Mouse (Mus musculus) limb, embryonic 11.5 days (tissue): Measurements from ENCODE around the gene Wscd2. TPM values are rescaled to one million over a fixed set of nuclear protein-coding genes. Genes with fewer than 3 reads are reported as not detected.
A peak's percentile ranks its signal among the peaks of the same experiment; 100 is the strongest.

ENCODE experiments used
- ATAC-seq: fragments of 200-750 bp; cut with Nextera tagmentation; 2 replicates; pipeline ENCODE4 v1.8.0; 2017; ENCODE audit warnings: low read depth; ENCODE audit not compliant: insufficient number of reproducible peaks, low FRiP score, low TSS enrichment
- DNase-seq: peaks from one replicate; pipeline ENCODE4 v3.0.0-alpha.2; 2015; ENCODE audit warnings: low spot score
- H3K27ac ChIP-seq: fragments of 300-500 bp; sonication (generic); replicated peaks from 2 replicates; pipeline ENCODE4 v1.5.1; 2014; ENCODE audit warnings: low read depth, mild to moderate bottlenecking, low read length
- H3K27me3 ChIP-seq: fragments of 300-500 bp; sonication (generic); 2 replicates; pipeline ENCODE4 v1.6.1; 2014; ENCODE audit warnings: mild to moderate bottlenecking, low read length, mixed read lengths; ENCODE audit not compliant: control insufficient read depth, insufficient read depth
- H3K36me3 ChIP-seq: fragments of 300-500 bp; sonication (generic); 2 replicates; pipeline ENCODE4 v1.6.1; 2014; ENCODE audit warnings: mild to moderate bottlenecking, low read length, moderate library complexity, mixed read lengths; ENCODE audit not compliant: control insufficient read depth, insufficient read depth
- H3K4me1 ChIP-seq: fragments of 300-500 bp; sonication (generic); 2 replicates; pipeline ENCODE4 v1.6.1; 2014; ENCODE audit warnings: low read length, mixed read lengths; ENCODE audit not compliant: control insufficient read depth, insufficient read depth
- H3K4me2 ChIP-seq: fragments of 300-500 bp; sonication (generic); 2 replicates; pipeline ENCODE4 v1.6.1; 2014; ENCODE audit warnings: low read depth, mild to moderate bottlenecking, moderate library complexity; ENCODE audit not compliant: severe bottlenecking
- H3K4me3 ChIP-seq: fragments of 300-500 bp; sonication (generic); 2 replicates; pipeline ENCODE4 v1.5.1; 2014; ENCODE audit warnings: low read depth, low read length
- H3K9ac ChIP-seq: fragments of 300-500 bp; sonication (generic); 2 replicates; pipeline ENCODE4 v1.6.1; 2014; ENCODE audit warnings: mild to moderate bottlenecking, low read length
- H3K9me3 ChIP-seq: fragments of 300-500 bp; sonication (generic); 2 replicates; pipeline ENCODE4 v1.6.1; 2016; ENCODE audit warnings: low read length; ENCODE audit not compliant: control insufficient read depth
- WGBS: fragments of 180-500 bp; shearing (Covaris S2); extraction: QIAGEN DNeasy Blood & Tissue Kit; methylation state at CpG from one replicate; pipeline ENCODE4 v1.1.7; 2014; 5-methylcytosine and 5-hydroxymethylcytosine counted together
- polyA plus RNA-seq: library from polyadenylated mRNA; unstranded; fragments of >200 nt; fragmentation: Nextera tagmentation; extraction: Ambion mirVana; gene quantifications from 2 replicates; pipeline ENCODE4 v1.2.1, GENCODE M21; 2014

The Wscd2 gene
- polyA plus RNA-seq, 1 experiment from 2014 or later: 2.0 TPM

GRCm38 (mm10) chr5:113618716-113619115, 128.6 kb downstream of the Wscd2 start:
- WGBS: 90% methylated on average over 4 of the region's 4 CpGs

GRCm38 (mm10) chr5:113619151-113619550, 129.0 kb downstream of the Wscd2 start:
- Histone ChIP-seq H3K27me3 (no peaks in the 10 kb centered on the region), H3K4me3 (no peak overlapping the region), H3K9me3 (no peaks in the 10 kb centered on the region), H3K27ac (no peak overlapping the region), H3K4me1 (peaks cover 5% of the 10 kb centered on the region), H3K36me3 (no peaks in the 10 kb centered on the region), H3K4me2 (no peak overlapping the region), H3K9ac (no peak overlapping the region)
- 78% methylated on average over 1 of the region's 1 CpGs for WGBS
- no peak for DNase-seq
- no peak for ATAC-seq

More at GRCm38 (mm10) chr5:113618716-113619115, 128.6 kb downstream of the Wscd2 start:
- Histone ChIP-seq H3K4me3 (no peak overlapping the region), H3K27ac (no peak overlapping the region), H3K9ac (no peak overlapping the region), H3K4me2 (no peak overlapping the region), H3K9me3 (no peaks in the 10 kb centered on the region), H3K36me3 (no peaks in the 10 kb centered on the region), H3K4me1 (peaks cover 5% of the 10 kb centered on the region), H3K27me3 (no peaks in the 10 kb centered on the region)
- ATAC-seq: no peak
- no peak for DNase-seq

GRCm38 (mm10) chr5:113620130-113620716, 130.1 kb downstream of the Wscd2 start:
- DNase-seq (no peak), ATAC-seq (no peak)
- H3K9ac ChIP-seq: no peak overlapping the region
- H3K27ac ChIP-seq: no peak overlapping the region
- no peak overlapping the region for H3K4me2 ChIP-seq
- peaks cover 5% of the 10 kb centered on the region for H3K4me1 ChIP-seq
- H3K4me3 ChIP-seq: no peak overlapping the region
- no peaks in the 10 kb centered on the region for H3K9me3 ChIP-seq
- 72% methylated on average over 16 of the region's 16 CpGs for WGBS
- no peaks in the 10 kb centered on the region for H3K36me3 ChIP-seq
- H3K27me3 ChIP-seq: no peaks in the 10 kb centered on the region

- peaks cover 5% of the 10 kb centered on the region for H3K4me1 ChIP-seq
- H3K27ac ChIP-seq: no peak overlapping the region
- 66% methylated on average over 7 of the region's 7 CpGs for WGBS
- H3K36me3 ChIP-seq: no peaks in the 10 kb centered on the region
- no peak overlapping the region for H3K4me3 ChIP-seq
- H3K4me2 ChIP-seq: no peak overlapping the region
- no peak overlapping the region for H3K9ac ChIP-seq
- ATAC-seq (no peak), DNase-seq (no peak)
- no peaks in the 10 kb centered on the region for H3K9me3 ChIP-seq
- no peaks in the 10 kb centered on the region for H3K27me3 ChIP-seq
Observed at GRCm38 (mm10) chr5:113620999-113621398, 130.9 kb downstream of the Wscd2 start.

- Histone ChIP-seq H3K27me3 (no peaks in the 10 kb centered on the region), H3K36me3 (no peaks in the 10 kb centered on the region), H3K4me1 (peaks cover 24% of the 10 kb centered on the region), H3K4me2 (no peak overlapping the region), H3K27ac (no peak overlapping the region), H3K9me3 (no peaks in the 10 kb centered on the region), H3K9ac (no peak overlapping the region), H3K4me3 (no peak overlapping the region)
- no peak for ATAC-seq
- DNase-seq: no peak
- WGBS: 37% methylated on average over 1 of the region's 2 CpGs
Observed at GRCm38 (mm10) chr5:113623052-113623451, 132.9 kb downstream of the Wscd2 start.

- Histone ChIP-seq H3K4me2 (no peak overlapping the region), H3K27me3 (no peaks in the 10 kb centered on the region), H3K36me3 (no peaks in the 10 kb centered on the region), H3K27ac (no peak overlapping the region), H3K9ac (no peak overlapping the region), H3K4me3 (no peak overlapping the region), H3K9me3 (no peaks in the 10 kb centered on the region), H3K4me1 (peaks cover 29% of the 10 kb centered on the region)
- WGBS: 79% methylated on average over 4 of the region's 4 CpGs
- ATAC-seq (no peak), DNase-seq (no peak)
Observed at GRCm38 (mm10) chr5:113625068-113625467, 134.9 kb downstream of the Wscd2 start.

- H3K27ac ChIP-seq: 0 out of 2 replicates have a peak overlapping the region, but pooled peaks have one; percentile 2
- ATAC-seq (no peak), DNase-seq (peak; percentile 54)
- no peak overlapping the region for H3K4me3 ChIP-seq
- no peak overlapping the region for H3K4me2 ChIP-seq
- H3K36me3 ChIP-seq: no peaks in the 10 kb centered on the region
- no peaks in the 10 kb centered on the region for H3K9me3 ChIP-seq
- no peak overlapping the region for H3K9ac ChIP-seq
- peaks cover 37% of the 10 kb centered on the region for H3K4me1 ChIP-seq
- H3K27me3 ChIP-seq: no peaks in the 10 kb centered on the region
- 43% methylated on average over 8 of the region's 8 CpGs for WGBS
Observed at GRCm38 (mm10) chr5:113626352-113626751, 136.2 kb downstream of the Wscd2 start.

- H3K4me2 ChIP-seq: no peak overlapping the region
- no peaks in the 10 kb centered on the region for H3K9me3 ChIP-seq
- H3K36me3 ChIP-seq: no peaks in the 10 kb centered on the region
- no peak for ATAC-seq
- no peak overlapping the region for H3K9ac ChIP-seq
- no peaks in the 10 kb centered on the region for H3K27me3 ChIP-seq
- DNase-seq: no peak
- H3K27ac ChIP-seq: no peak overlapping the region
- no peak overlapping the region for H3K4me3 ChIP-seq
- peaks cover 38% of the 10 kb centered on the region for H3K4me1 ChIP-seq
- 76% methylated on average over 5 of the region's 5 CpGs for WGBS
Observed at GRCm38 (mm10) chr5:113626991-113627390, 136.9 kb downstream of the Wscd2 start.
